Mouse (Mus musculus): Measurements from ENCODE around the gene Ddah1.

GRCm38 (mm10) chr3:145933845-145934244, 175.4 kb downstream of the Ddah1 start:
- no peak for TF ChIP-seq CTCF (IDR thresholded peaks at IDR 0.05)
- no peak for TF ChIP-seq POLR2A (IDR thresholded peaks at IDR 0.05; ENCODE audit: insufficient read depth, low read depth, low read length)
